Mouse (Mus musculus): ENCODE results near the gene Psmd5.
A peak's percentile ranks its signal among the peaks of the same experiment; 100 is the strongest.
"Not testable (repeated sequence)": the region's sequence is repeated elsewhere in the genome, so short reads cannot be mapped to it uniquely, and the experiment has no call there.

The Psmd5 gene

GRCm38 (mm10) chr2:34826460-34827231 is 48.1 kb downstream of the Psmd5 start:
- DNase-seq (ENCODE audit: low read depth, low spot score), result no peak

DNA sequence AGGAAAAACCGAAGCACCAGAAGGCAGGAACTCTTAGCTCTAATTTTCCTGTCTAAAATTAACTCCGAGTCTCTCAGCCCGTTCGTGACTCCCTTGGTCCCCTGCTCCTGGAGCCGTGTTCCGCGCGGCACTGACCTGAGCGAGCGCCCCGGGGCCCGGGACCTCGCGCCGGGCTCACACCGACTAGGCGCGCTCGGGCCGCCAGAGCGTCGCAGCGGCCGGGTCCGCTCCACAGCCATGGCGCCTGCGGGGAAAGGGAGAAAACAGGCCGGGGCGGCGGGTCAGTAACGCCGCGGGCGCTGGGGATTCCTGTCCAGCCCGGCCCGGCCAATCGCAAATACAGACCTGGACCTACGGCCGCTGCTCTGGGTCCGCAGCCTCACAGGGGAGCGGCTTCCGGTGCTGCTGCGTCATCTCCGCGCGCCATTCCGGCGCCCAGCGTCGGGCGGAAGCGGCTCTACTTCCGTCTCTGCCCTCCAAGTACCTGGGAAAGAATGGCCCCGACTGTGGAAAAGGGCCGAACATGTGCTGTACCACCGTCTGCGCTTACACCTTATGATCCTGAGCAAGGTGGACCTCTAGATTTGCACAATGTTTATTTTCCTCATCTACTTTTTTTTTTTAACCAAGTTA is 48.8 kb downstream of the Psmd5 start, which contains the start of gene Fbxw2:
Fbxw2 (minus strand) TSS at position 485 of the 633 bp plus-strand sequence.
- DNase-seq (ENCODE audit: low read depth, low spot score), result peak; percentile 77

GRCm38 (mm10) chr2:34818492-34818891 is 56.3 kb downstream of the Psmd5 start:
- no peak for DNase-seq (ENCODE audit: low read depth, low spot score)

- not testable (repeated sequence) for DNase-seq (ENCODE audit: low read depth, low spot score)
Measured at GRCm38 (mm10) chr2:34815893-34816292, 58.9 kb downstream of the Psmd5 start.

GRCm38 (mm10) chr2:34812706-34813105 is 62.1 kb downstream of the Psmd5 start:
- DNase-seq (ENCODE audit: low read depth, low spot score), result no peak

GRCm38 (mm10) chr2:34810775-34811174 is 64.0 kb downstream of the Psmd5 start:
- DNase-seq (ENCODE audit: low read depth, low spot score), result no peak

DNA sequence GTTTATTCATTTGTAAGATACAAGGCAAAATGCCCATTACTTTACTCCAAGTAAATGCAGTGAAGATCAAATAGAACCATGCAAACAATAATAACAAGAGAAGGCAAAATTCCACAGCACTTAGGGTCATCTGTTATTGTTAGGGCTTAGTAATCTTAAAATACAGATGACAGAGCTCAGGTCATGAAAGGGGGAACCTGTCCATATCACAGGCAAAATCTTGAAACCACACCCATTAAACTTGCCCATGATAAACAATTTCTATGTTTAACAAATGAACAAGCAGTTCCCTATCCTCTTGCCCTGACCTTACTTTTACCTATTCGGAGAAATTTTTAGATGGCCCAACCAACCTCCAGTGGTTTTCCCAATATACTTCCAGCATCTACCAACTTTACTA is 65.2 kb downstream of the Psmd5 start:
- DNase-seq (ENCODE audit: low read depth, low spot score), result no peak

DNA sequence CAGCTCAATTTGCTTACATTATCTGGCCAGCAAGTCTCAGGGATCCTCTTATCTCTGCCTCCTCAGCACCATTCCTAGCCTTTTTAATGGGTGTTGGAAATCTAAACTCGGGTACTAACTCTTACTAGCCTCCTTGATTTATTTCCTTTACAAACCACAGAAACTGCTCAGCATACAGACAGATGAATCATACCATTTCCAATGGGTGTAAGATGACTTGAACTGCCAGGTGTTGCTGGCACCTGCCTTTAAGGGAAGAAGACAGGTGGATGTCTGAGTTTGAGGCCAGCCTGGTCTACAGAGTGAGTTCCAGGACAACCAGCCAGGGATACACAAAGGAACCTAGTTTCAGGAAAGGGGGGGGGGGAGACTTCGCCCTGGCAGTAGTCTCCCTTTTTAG is 66.7 kb downstream of the Psmd5 start:
- DNase-seq (ENCODE audit: low read depth, low spot score), result no peak

- no peak for DNase-seq (ENCODE audit: low read depth, low spot score)
Measured at GRCm38 (mm10) chr2:34805364-34805950, 69.3 kb downstream of the Psmd5 start.

DNA sequence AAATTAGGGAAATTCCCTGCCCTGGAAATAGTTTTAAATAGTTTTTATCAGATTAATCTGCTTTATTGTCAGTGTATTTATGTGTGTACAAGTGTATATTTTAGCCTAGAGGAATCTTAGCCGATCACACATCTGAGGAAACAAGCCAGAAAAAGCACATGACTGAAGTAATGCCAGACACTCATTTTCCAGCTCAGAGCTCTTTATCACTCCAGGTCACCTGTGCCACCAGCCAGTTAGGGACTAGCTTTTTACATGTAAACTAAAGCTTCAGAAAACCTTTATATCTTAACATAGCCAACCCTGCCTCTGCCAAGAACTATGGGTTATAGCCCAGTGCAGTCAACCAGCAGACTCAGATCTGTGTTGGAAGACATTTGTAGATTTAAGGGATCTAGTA is 70.0 kb downstream of the Psmd5 start:
- no peak for DNase-seq (ENCODE audit: low read depth, low spot score)

DNA sequence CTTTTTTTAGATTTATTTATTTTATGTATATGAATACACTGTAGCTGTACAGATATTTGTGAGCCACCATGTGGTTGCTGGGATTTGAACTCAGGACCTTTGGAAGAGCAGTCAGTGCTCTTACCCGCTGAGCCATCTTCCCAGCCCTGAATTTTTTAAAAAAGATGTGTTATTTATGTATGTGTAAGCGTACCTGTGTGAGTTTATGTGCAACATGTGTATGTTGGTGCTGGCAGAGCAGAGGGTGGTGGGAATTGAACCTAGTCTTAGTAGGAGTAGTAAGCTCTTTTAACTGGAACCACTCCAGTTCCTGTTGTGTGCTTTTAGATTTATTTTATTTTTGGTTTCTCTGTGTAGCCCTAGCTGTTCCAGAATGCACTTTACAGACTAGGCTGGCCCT is 70.6 kb downstream of the Psmd5 start:
- no peak for DNase-seq (ENCODE audit: low read depth, low spot score)

DNA sequence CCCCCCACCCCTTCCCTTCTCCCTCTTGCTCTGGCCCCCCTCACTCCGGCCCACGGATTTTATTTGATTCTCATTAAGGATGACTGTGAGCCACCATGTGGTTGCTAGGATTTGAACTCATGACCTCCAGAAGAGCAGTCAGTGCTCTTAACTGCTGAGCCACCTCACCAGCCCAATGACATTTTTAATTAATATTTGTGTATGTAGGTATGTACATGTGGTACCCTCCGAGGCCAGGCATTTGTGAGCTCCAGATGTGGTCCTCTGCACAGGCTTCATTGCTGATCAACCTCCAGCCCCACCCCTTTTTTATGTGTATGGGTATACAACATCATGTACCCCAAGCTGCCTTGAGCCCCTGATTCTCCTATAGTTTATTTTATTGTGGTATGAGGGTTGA is 71.0 kb downstream of the Psmd5 start:
- no peak for DNase-seq (ENCODE audit: low read depth, low spot score)

DNA sequence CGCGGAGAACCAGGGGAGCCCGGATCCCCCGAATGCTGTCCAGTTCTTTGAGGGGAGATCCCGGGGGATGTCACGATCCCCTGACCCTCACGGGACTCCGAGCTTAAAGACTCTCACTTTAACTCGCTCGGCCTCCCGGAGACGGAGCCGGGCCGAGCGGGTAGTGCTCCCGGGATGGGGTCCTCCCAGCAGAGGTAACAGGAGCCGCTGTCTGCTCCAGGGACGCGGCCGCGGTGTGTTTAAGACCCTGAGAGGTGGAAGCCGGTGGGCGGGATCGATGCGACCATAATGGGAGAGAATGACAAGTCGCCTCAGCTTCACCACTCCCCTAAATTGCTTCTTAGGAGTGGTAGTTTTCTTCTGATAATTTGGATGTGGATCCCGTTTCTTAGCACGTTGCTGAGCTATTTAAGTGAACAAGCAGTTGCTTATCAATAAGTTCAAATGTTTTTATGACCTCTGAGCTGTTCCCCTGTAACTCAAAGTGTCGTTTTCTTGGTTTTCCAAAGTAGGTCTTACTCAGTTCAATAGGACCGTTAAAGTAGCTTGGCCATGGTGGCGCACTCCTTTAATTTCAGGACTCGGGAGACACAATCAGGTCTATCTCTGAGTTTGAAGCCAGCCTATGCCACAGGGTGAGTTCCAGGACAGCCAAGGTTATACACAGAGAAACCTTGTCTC is 72.1 kb downstream of the Psmd5 start:
- DNase-seq (ENCODE audit: low read depth, low spot score), result not testable (repeated sequence)

DNA sequence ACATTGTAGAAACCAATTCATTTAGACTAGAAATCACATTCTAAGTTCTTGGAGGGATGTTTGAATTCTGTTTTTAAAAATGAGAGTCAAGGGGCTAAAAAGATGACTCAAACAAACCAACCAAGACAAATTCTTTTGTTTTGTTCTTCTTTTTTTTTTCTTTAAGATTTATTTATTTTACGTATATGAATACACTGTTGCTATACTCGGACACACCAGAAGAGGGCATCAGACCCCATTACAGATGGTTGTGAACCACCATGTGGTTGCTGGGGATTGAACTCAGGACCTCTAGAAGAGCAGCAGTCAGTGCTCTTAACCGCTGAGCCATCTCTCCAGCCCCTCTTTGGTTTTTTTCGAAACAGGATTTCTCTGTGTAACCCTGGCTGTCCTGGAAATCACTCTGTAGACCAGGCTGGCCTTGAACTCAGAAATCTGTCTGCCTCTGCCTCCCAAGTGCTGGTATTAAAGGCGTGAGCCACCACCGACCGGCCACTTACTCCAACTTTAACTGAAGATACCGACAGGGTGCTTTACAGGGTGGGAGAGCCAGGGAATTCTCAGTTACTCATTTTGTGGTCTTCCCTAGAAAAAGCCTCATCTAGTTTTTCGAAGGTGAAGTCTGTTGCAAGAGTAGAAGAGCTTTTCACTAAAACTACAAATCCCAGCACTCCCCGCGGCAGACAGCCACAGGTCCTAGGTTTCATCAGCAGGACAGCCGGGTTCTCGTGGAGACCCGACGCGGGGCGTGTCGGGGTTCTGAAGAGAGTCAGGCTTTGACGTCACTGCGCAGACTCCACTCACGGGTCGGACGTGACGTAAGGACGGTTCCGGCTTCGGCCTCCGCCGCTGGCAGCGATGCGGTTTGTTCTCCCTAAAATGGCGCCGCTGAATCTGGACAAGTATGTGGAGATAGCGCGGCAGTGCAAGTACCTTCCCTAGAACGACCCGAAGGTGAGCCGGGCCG is 73.0 kb downstream of the Psmd5 start:
- peak; percentile 98 for DNase-seq (ENCODE audit: low read depth, low spot score)

DNA sequence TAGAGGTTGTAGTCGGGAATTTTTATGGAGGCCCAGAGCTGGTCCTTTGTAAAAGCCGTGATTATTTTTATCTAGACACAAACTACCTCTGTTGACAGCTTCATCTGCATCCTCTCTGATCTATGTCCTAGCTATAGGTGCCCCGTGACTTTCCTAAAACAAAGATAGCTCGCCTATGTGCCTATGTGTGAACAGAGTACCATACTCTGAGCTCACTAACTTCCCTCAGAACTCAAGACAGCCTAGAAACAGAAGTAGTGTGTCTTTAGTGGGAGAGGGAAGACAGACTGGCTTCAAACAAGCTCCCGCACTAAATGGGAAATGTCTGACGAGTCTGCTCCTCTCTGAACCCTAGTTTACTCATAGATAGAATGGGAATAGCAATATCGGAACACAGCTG is 74.4 kb downstream of the Psmd5 start:
- DNase-seq (ENCODE audit: low read depth, low spot score), result no peak

Measured in c-Kit-negative CD71-positive TER-119-positive erythroid progenitor cells, embryonic 14.5 days (primary cell).